Mouse (Mus musculus) embryonic facial prominence, embryonic 11.5 days (tissue): Measurements from ENCODE around the gene Gm45785. TPM values are rescaled to one million over a fixed set of nuclear protein-coding genes. Genes with fewer than 3 reads are reported as not detected.
"Not testable (repeated sequence)": the region's sequence is repeated elsewhere in the genome, so short reads cannot be mapped to it uniquely, and the experiment has no call there.

Experiments used
- ATAC-seq: fragments of 200-750 bp; cut with Nextera tagmentation; replicated peaks from 2 replicates; pipeline ENCODE4 v1.8.0; 2017; ENCODE audit warnings: low read depth; ENCODE audit not compliant: insufficient number of reproducible peaks, low FRiP score, low TSS enrichment
- DNase-seq: peaks from one replicate; pipeline ENCODE4 v3.0.0-alpha.2; 2015; ENCODE audit warnings: low spot score
- H3K27ac ChIP-seq: fragments of 300-500 bp; sonication (generic); replicated peaks from 2 replicates; pipeline ENCODE4 v1.5.1; 2014; ENCODE audit warnings: mild to moderate bottlenecking, low read depth, low read length, control low read depth
- H3K27me3 ChIP-seq: fragments of 300-500 bp; sonication (generic); 2 replicates; pipeline ENCODE4 v1.6.1; 2014; ENCODE audit warnings: mild to moderate bottlenecking, low read length, moderate library complexity, mixed read lengths; ENCODE audit not compliant: control insufficient read depth, insufficient read depth
- H3K36me3 ChIP-seq: fragments of 300-500 bp; sonication (generic); replicated peaks from 2 replicates; pipeline ENCODE4 v1.6.1; 2014; ENCODE audit warnings: low read depth, mild to moderate bottlenecking, low read length, moderate library complexity, mixed read lengths; ENCODE audit not compliant: control insufficient read depth, insufficient read depth
- H3K4me1 ChIP-seq: fragments of 300-500 bp; sonication (generic); 2 replicates; pipeline ENCODE4 v1.6.1; 2014; ENCODE audit warnings: low read length, mixed read lengths; ENCODE audit not compliant: control insufficient read depth, insufficient read depth
- H3K4me2 ChIP-seq: fragments of 300-500 bp; sonication (generic); 2 replicates; pipeline ENCODE4 v1.6.1; 2014; ENCODE audit warnings: low read depth, mild to moderate bottlenecking, control low read depth, low read length, moderate library complexity
- H3K4me3 ChIP-seq: fragments of 300-500 bp; sonication (generic); 2 replicates; pipeline ENCODE4 v1.5.1; 2014; ENCODE audit warnings: low read depth, low read length, control low read depth
- H3K9ac ChIP-seq: fragments of 300-500 bp; sonication (generic); replicated peaks from 2 replicates; pipeline ENCODE4 v1.6.1; 2014; ENCODE audit warnings: mild to moderate bottlenecking, control low read depth, low read length
- H3K9me3 ChIP-seq: fragments of 300-500 bp; sonication (generic); replicated peaks from 2 replicates; pipeline ENCODE4 v1.6.1; 2016; ENCODE audit warnings: mild to moderate bottlenecking, low read length, inconsistent platforms, mixed read lengths; ENCODE audit not compliant: control insufficient read depth
- WGBS: fragments of 180-500 bp; shearing (Covaris S2); extraction: QIAGEN DNeasy Blood & Tissue Kit; methylation state at CpG from one replicate; pipeline ENCODE4 v1.1.7; 2014; 5-methylcytosine and 5-hydroxymethylcytosine counted together
- polyA plus RNA-seq: library from polyadenylated mRNA; unstranded; fragments of >200 nt; fragmentation: Nextera tagmentation; extraction: Ambion mirVana; gene quantifications from 2 replicates; pipeline ENCODE4 v1.2.1, GENCODE M21; 2014

Gm45785 gene
- polyA plus RNA-seq, 1 experiment from 2014 or later, result not detected

- H3K9ac ChIP-seq, result no peak overlapping the region
- no peaks in the 10 kb centered on the region for H3K9me3 ChIP-seq
- no peak overlapping the region for H3K27ac ChIP-seq
- no peaks in the 10 kb centered on the region for H3K27me3 ChIP-seq
- H3K36me3 ChIP-seq, result peaks cover 21% of the 10 kb centered on the region
- H3K4me3 ChIP-seq, result no peak overlapping the region
- H3K4me2 ChIP-seq, result no peak overlapping the region
- 96% methylated on average over 3 of the region's 3 CpGs for WGBS
- DNase-seq (no peak), ATAC-seq (no peak)
- H3K4me1 ChIP-seq, result no peaks in the 10 kb centered on the region
Measured at GRCm38 (mm10) chr7:140894611-140895010, 38.5 kb upstream of the Gm45785 start.

- Histone ChIP-seq H3K4me2 (no peak overlapping the region), H3K36me3 (peaks cover 21% of the 10 kb centered on the region), H3K9ac (no peak overlapping the region), H3K4me1 (no peaks in the 10 kb centered on the region), H3K9me3 (no peaks in the 10 kb centered on the region), H3K4me3 (no peak overlapping the region), H3K27ac (no peak overlapping the region), H3K27me3 (no peaks in the 10 kb centered on the region)
- ATAC-seq (no peak), DNase-seq (no peak)
- 92% methylated on average over 7 of the region's 7 CpGs for WGBS
Measured at GRCm38 (mm10) chr7:140894031-140894430, 37.9 kb upstream of the Gm45785 start.

- H3K36me3 ChIP-seq, result peaks cover 12% of the 10 kb centered on the region
Measured at GRCm38 (mm10) chr7:140890636-140891035, 34.5 kb upstream of the Gm45785 start.

GRCm38 (mm10) chr7:140882469-140882803 is 26.3 kb upstream of the Gm45785 start:
- DNase-seq, result no peak
- 0% methylated on average over 12 of the region's 12 CpGs for WGBS
- Histone ChIP-seq H3K9ac (peak overlapping the region; percentile 75), H3K4me2 (peak overlapping the region; percentile 63), H3K4me1 (0 out of 2 replicates have a peak, but pooled peaks cover 2% of the 10 kb centered on the region), H3K27ac (no peak overlapping the region), H3K4me3 (peak overlapping the region; percentile 78), H3K9me3 (no peaks in the 10 kb centered on the region), H3K36me3 (no peaks in the 10 kb centered on the region), H3K27me3 (no peaks in the 10 kb centered on the region)
- ATAC-seq, result no peak; the same call in none of the 2 replicates

More at GRCm38 (mm10) chr7:140890636-140891035, 34.5 kb upstream of the Gm45785 start:
- H3K9ac ChIP-seq, H3K4me3 ChIP-seq, H3K9me3 ChIP-seq, H3K4me2 ChIP-seq, H3K4me1 ChIP-seq, H3K27ac ChIP-seq, ATAC-seq, H3K27me3 ChIP-seq, DNase-seq: not testable (repeated sequence)
- WGBS, result 95% methylated on average over 16 of the region's 16 CpGs

- Histone ChIP-seq H3K4me2 (peak within 1 kb of the TSS; percentile 63), H3K4me1 (0 out of 2 replicates have a peak, but pooled peaks cover 2% of the 10 kb centered on the region), H3K9me3 (no peaks in the 10 kb centered on the region), H3K27ac (peak within 1 kb of the TSS; percentile 52), H3K4me3 (peak within 1 kb of the TSS; percentile 78), H3K27me3 (no peaks in the 10 kb centered on the region), H3K36me3 (no peaks in the 10 kb centered on the region), H3K9ac (peak within 1 kb of the TSS; percentile 75)
- WGBS, result under 1% methylated on average over 59 of the region's 59 CpGs
- DNase-seq (peak; percentile 97), ATAC-seq (peak; percentile 92)
Measured at GRCm38 (mm10) chr7:140881696-140882468, 25.8 kb upstream of the Gm45785 start, which contains the start of the genes Psmd13 and Sirt3. Gene Psmd13 (plus strand): TSS chr7:140881968. Gene Sirt3 (minus strand): TSS chr7:140882309.

GRCm38 (mm10) chr7:140880865-140881515 is 24.9 kb upstream of the Gm45785 start:
- WGBS, result 22% methylated on average over 8 of the region's 8 CpGs

GRCm38 (mm10) chr7:140880419-140880818 is 24.3 kb upstream of the Gm45785 start:
- no peak overlapping the region for H3K9ac ChIP-seq

More at GRCm38 (mm10) chr7:140880865-140881515, 24.9 kb upstream of the Gm45785 start:
- Histone ChIP-seq H3K4me3 (peak overlapping the region; percentile 78), H3K4me1 (0 out of 2 replicates have a peak, but pooled peaks cover 2% of the 10 kb centered on the region), H3K9me3 (no peaks in the 10 kb centered on the region), H3K4me2 (peak overlapping the region; percentile 63), H3K27ac (no peak overlapping the region), H3K9ac (peak overlapping the region; percentile 75), H3K27me3 (no peaks in the 10 kb centered on the region), H3K36me3 (no peaks in the 10 kb centered on the region)
- DNase-seq (no peak), ATAC-seq (no peak)

GRCm38 (mm10) chr7:140879355-140879754 is 23.2 kb upstream of the Gm45785 start:
- 86% methylated on average over 7 of the region's 7 CpGs for WGBS
- no peaks in the 10 kb centered on the region for H3K9me3 ChIP-seq

More at GRCm38 (mm10) chr7:140880419-140880818, 24.3 kb upstream of the Gm45785 start:
- no peak overlapping the region for H3K4me2 ChIP-seq
- no peaks in the 10 kb centered on the region for H3K9me3 ChIP-seq
- WGBS, result 85% methylated on average over 3 of the region's 3 CpGs
- no peaks in the 10 kb centered on the region for H3K36me3 ChIP-seq
- 0 out of 2 replicates have a peak, but pooled peaks cover 2% of the 10 kb centered on the region for H3K4me1 ChIP-seq
- ATAC-seq (no peak), DNase-seq (no peak)
- no peaks in the 10 kb centered on the region for H3K27me3 ChIP-seq
- H3K4me3 ChIP-seq, result no peak overlapping the region
- no peak overlapping the region for H3K27ac ChIP-seq

More at GRCm38 (mm10) chr7:140879355-140879754, 23.2 kb upstream of the Gm45785 start:
- H3K27ac ChIP-seq, result no peak overlapping the region
- no peaks in the 10 kb centered on the region for H3K36me3 ChIP-seq
- H3K4me1 ChIP-seq, result 0 out of 2 replicates have a peak, but pooled peaks cover 2% of the 10 kb centered on the region
- H3K4me3 ChIP-seq, result no peak overlapping the region
- no peak overlapping the region for H3K9ac ChIP-seq
- H3K4me2 ChIP-seq, result no peak overlapping the region
- no peaks in the 10 kb centered on the region for H3K27me3 ChIP-seq
- no peak for ATAC-seq
- DNase-seq, result no peak
